Mouse (Mus musculus): ENCODE results near the gene Kcnj4.
"Not testable (repeated sequence)": the region's sequence is repeated elsewhere in the genome, so short reads cannot be mapped to it uniquely, and the experiment has no call there.

Gene Kcnj4

DNA sequence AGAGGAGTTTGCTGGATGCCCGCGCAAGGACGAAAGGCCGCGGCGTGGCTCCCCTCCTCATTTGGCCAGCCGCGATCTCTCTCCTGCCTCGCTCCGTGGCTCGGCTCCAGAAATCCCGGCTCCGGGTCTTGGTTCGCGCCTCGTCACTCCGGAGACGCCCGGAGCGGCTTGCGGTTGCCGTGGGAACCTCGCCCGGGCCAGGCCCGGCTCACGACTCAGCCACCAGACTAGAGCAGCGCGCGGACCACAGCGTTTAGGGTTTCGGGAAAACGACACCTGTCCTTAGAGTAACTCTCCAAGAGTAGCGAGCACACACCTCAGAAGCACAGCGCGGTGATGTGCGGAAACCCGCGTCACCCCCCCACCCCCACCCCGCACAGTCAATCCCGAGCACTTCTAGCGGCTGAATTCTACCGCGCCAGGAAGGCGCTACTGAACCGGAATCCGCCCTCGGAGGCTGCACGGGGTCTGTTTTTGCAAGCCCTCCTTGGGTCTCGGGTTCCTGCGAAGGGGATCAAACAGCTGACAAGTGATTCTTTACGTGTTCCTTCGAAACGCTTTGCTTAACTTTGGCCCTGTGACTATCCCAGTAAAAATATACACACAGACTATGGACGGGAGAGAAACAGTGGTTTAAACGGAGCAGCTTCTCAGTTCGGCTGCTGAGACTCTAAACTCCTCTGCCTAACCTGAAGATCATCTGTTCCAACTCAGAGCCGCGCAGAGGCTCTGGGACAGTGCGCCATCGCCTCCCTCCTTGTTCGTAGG lies 6.7 kb upstream of the Kcnj4 start:
- DNase-seq (ENCODE audit: low spot score in 2 of 2), result peak in 1 of 2 experiments; percentile 80

DNA sequence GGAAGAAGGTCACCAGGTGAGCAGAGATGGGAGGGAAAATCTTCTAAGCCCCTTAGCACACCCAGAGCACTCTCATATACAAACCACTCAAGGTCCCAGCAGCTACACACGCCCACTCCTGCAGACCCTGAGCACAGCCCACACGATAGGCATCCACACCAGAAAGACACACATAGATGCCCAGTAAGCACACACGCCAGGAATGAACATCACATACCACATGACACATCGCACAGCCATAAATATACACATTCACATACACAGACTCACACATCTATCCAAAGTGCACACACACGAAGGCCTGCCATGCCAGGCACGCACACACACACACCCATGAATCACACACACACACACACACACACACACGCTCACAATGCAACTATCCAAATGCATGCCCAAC lies 5.4 kb upstream of the Kcnj4 start:
- DNase-seq (ENCODE audit: low spot score in 2 of 2), result no peak

DNA sequence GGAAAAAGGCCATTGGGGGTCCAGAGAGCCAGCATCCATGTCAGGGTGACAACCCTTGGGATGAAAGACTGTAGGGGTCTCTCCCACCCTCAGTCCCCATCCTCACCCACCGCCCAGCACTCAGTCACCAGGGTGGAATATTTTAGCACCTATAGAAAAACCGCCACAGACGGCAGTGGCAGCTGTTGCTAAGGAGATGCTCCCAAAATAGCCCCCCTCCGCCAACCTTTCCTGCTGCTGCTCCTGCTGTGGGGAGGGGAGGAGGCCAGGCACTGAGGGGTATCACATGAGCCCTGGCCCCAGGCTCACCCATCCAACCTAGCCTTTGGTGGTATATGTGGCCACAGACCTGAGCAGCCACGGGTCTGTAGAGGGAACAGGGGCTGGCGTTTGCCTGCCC lies 5.0 kb upstream of the Kcnj4 start:
- peak in 1 of 2 experiments; percentile 73 for DNase-seq (ENCODE audit: low spot score in 2 of 2)

DNA sequence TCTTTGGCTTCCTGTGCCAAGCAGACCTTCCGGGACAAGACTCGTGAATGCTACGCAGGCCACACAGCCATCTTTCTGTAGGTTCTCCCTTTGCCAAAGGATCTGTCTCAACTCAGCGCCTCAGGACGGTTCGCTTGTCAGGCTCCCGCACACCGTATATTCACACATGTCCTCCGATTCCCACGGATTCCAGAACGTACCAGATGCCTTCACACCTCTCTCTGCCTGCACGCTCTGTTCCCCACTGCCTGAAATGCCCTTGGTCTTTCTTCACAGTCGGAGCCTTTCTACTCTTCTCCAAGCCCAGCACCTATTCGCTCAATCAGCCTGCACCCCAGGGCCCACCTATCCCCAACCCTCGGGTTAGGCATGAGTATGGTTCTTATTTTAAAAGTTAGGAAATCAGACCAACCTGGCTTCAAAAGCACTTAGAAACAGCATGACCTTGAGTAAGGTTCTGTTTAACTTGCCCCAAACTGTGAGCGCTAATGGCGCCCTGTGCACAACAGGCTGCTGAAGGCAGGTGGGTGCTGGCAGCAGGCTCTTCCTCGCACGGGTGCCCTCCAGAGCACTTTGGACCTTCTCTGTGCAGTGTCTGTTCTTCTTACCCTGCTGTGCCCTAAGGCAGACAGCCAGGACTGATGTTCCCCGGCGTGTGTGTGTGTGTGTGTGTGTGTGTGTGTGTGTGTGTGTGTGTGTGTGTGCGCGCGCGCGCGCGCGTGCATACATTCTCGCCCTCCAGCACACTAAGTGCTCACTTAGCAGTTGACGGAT lies 2.2 kb upstream of the Kcnj4 start:
- DNase-seq (ENCODE audit: low spot score in 2 of 2), result no peak

DNA sequence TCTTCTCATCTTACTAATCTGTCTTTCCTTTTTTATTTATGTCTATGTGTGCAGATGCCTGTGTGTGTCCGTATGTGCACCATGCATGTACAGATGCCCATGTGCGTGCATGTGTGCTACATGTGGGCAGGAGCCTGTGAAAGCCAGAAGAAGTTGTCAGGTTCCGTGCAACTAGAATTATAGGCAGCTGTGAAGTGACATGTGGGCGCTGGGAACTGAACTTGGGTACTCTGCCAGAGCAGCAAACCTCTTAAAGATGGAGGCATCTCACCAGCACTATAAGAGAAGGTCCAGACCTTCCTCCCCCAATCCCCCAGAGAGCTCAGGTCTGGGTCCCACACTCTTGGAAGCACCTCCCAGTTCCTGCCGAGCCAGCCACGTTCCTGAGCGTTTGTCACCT lies 1.4 kb upstream of the Kcnj4 start:
- DNase-seq (ENCODE audit: low spot score in 2 of 2), result no peak

DNA sequence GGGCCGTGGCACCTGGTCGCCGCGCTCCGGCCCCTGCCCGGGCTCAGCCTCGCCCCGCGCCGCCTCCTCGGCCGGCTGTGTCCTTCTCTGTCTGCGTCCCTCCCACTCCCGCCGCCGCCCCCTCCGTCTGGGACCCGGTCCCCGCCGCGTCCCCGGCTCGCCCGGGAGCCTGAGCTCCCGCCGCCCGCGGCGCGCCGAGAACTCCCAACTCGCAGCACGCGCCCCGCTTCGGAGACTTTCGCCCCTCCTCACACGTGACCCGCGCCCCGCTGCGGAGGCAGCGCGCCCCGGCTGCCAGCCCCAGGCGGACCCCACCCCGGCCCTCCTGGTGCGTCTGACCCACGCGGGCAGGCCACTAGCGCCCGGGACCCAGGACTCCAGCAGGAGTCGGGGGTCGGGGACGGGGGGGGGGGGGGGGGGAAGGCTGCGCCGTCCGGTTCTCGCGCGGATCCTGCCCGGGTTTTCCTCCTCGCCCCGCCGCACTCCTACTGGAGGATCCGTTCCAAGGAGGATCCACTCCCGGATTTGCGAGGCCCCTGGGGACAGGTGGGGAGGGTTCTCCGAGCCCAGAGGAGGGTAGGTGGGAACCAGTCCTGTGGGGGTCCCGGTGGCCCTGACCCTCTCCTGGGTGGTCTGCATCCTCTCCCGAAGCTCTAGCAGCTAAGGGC lies 709 bp upstream of the Kcnj4 start:
- DNase-seq (ENCODE audit: low spot score in 2 of 2), result peak in 1 of 2 experiments; percentile 72

DNA sequence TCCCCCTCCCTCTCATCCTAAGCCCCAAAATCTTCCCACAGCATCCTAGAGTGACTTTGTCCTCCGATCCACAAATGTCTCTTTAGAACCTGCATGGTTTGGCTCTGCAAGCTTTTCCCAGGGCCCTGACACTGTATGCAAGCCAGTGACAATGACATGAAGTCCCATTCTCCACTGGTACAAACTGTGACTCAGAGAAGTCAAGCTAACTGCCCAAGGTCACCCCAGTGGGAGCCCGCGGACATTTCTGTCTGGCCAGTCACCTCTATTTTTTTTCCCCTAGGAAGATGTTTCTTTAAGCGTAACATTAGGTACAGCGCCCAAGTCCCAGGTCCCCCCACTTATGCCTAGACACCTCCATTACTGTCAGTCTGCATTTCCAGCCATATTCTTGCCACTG lies 1.6 kb downstream of the Kcnj4 start:
- DNase-seq (ENCODE audit: low spot score in 2 of 2), result no peak

DNA sequence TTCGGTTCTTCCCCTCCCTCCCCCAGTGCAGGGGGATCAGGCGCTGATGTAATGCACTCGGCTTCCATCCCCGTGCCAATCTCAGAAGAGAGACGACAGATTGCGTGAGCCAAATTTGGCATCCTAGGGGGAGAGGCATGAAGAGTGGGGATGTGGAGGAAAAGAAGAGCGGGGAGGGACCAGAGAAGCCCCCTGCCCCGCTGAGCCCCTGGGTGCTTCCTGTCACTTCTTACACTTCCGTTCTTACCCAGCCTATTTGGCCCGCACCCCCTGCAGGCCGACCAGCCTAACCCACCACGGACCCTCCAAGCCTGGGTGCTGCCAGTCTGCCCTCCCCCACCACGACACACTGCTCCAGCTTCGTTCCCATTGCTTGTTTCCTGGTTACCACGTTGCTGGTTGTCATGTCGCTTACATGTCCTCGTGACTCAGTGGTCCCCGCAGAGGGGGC lies 2.1 kb downstream of the Kcnj4 start:
- DNase-seq (ENCODE audit: low spot score in 2 of 2), result peak in 1 of 2 experiments; percentile 71

DNA sequence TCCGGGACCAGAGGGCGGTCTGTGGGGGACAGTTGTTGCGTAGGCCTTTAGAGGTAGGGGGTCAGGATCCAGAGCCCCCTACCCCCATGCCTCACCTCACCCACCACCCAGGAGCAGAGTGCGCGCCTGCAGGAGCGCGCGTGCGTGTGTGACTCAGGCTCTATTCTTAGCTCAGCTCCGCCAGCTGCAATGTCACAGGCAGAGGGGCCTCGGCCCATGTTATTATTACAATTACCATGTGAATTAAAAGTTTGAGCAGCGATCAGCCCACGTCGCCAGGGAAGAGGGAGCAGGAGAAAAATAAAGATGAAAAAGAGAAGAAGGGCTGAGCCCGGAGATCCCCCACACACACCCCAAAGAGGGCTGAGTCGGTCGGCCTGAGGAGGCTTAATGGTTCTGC lies 4.9 kb downstream of the Kcnj4 start:
- peak in 1 of 2 experiments; percentile 79 for DNase-seq (ENCODE audit: low spot score in 2 of 2)

DNA sequence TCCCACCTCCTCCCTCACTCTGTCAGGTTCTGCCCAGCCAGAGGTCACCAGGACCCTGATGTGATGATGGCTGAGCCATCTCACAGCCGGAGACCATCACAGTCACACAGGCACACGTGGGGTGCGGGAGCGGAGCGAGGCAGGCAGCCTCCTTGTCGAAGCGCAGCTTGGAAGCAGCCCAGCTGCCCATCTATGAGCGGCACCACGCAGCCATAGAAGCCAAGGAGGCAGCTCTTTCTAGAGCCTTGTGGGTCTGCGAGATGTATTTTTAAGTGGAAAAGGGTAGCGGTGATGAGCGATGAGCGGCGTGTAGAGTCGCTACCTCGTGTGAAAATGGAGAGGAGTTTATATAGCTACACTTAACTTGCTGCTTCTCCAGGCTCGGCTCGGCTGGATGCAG lies 11.5 kb downstream of the Kcnj4 start:
- DNase-seq (ENCODE audit: low spot score in 2 of 2), result no peak

DNA sequence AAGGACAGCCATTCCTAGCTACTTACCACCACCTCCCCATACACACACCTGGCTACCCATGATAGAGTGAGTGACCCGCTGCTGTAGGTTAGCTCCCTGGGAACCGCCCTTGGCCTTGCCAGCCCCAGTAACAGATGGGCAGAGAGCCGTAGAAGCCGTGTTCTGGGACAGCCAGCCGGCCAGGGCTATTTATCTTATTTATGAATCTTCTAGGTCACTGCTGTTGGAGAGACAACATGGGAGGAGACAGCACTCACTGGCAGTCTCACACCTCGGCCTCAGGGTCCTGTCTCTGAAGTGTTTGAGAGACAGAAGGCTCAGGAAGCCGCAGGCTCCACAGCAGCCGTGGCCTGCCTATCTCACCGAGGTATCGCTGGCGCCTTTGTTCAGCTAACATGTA lies 15.6 kb downstream of the Kcnj4 start:
- no peak for DNase-seq (ENCODE audit: low spot score in 2 of 2)

DNA sequence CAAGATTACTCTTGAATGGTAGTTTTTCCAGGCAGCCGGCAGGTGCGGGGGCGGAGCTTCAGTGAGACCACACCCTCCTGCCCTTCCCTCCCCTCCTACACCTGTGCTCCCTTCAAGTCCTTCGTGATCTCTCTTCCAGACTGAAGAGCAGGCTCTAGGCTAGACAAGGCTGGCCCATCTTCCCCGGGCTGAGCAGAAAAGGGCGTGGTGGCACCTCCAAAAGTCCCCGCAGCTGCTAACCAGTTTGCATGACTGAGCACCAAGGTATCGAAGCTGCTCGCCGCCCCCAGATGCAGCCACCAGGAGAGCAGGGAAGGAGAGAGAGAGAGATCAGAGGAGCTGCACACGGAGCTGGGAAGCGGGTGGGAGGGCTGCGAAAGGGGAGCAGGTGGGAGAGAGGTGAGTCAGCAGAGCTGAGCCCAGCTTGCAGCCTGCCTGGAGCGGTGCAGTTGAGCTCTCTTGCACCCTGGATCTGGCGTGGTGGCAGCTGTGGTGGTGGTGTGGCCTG lies 23.8 kb downstream of the Kcnj4 start:
- DNase-seq (ENCODE audit: low spot score in 2 of 2), result peak; percentile 77 to 80

DNA sequence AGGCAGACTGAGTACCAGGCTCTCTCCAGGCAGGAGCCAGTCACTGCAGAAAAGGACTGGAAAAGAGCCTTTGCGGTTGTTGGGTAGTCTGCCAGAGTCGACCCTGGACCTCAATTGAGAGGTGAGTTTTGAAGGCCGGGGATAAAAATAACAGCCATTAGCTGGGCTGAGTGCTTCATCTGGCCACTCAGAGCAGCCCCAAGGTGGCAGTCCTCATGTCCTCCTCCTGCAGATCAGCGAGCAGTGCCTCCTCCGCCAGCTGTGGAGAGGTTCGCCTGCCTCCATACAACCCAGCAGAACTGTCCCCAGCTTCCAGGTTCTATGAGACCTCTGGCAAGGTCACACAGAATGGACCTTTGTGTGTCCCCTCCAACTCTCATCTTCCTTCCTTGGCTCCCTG lies 27.8 kb downstream of the Kcnj4 start:
- no peak for DNase-seq (ENCODE audit: low spot score in 2 of 2)

DNA sequence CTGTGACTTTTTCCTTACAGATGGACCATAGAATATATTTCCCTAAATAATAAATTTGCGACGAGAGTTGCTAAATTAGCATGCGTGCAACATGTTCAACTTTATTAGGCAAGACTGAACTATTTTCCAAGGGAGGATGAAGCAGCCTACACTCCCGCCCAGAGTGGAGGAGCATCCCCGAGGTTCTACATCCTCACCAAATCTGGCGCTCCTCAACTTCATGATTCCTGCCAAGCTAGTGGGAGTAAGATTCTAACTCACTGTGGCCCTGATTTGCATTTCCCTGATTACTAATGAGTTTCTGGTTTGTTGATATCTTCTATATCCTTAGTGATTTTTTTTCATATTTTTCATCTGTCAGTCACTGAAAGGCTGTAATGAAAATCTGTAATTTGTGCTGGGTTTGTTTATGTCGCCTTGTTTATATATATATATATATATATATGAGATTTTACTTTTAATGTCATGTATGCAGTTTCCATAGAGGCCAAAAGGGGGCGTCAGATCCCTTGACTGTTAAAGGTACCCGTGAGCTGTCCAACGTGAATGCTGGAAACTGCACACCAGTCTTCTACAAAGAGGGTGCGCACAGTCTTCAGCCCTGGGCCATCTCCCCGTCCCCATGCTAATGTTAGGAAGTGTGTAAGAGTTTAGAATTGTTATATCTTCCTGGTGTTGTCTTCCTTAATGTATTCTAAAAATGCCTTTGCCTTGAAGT lies 31.2 kb downstream of the Kcnj4 start:
- no peak for DNase-seq (ENCODE audit: low spot score in 2 of 2)

DNA sequence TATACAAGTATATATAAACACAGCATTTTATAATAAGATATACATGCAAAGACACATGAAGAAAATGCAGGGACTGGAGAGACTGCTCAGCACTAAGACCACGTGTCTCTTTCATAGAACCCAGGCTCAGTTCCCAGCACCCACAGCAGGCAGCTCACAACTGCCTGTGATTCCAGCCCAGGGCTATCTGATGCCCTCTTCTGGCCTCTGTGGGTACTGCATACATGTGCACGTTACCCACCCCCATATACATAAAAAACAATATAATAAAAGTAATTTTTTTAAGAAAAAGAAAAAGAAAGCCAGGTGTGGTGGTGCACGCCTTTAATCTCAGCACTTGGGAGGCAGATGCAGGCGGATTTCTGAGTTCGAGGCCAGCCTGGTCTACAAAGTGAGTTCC lies 32.0 kb downstream of the Kcnj4 start:
- no peak for DNase-seq (ENCODE audit: low spot score in 2 of 2)

DNA sequence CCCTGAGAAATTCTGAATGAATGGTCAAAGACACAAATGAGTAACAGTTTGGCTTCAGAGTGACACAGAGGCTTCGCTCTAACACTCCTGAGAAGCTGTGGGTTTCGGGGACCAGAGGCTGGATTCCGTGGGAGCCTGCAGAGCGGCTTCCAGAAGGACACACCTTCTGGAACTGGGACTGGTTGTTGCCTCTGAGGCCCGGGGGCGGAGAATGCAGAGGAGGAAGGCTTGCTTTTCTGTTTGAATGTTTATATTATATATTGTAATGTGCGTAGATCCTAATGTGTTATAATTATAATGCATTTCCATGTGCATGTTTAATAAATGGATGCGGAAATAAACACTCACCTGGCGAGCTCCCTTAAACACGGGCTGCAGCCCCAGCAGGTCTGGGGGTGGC lies 33.9 kb downstream of the Kcnj4 start:
- peak in 1 of 2 experiments; percentile 60 for DNase-seq (ENCODE audit: low spot score in 2 of 2)

DNA sequence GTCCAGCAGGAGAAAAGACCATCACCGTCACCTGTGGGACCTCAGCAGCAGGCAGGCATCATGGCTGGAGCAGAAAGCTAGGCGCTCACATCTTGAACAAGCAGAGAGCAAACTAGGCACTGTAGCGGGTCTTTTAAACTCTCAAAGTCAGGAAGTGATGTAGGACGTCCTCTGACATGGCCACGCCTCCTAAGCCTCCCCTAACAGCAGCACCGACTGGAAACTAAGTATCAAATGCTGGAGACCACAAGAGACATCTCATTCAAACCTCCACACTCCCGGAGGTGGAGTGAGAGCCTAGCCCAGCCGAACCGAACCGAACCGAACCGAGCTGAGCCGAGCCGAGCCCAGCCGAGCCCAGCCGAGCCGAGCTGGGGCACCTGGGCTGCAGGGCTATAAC lies 34.5 kb downstream of the Kcnj4 start:
- DNase-seq (ENCODE audit: low spot score in 2 of 2), result no peak

DNA sequence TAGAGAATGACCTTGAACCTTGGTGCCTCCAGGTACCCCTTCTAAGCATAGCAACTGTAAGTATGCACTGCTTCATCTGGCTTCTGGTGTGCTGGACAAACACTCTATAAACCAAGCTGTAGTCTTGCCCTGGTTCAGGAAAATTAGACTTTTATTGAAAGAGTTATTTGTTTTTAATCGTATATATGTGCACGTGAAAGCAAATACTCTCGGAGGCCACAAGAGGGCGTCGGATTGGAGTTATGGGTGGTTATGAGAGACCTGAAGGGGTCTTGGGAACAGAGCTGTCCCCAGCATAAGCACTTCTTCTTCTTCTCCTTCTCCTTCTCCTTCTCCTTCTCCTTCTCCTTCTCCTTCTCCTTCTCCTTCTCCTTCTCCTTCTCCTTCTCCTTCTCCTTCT lies 35.5 kb downstream of the Kcnj4 start:
- no peak for DNase-seq (ENCODE audit: low spot score in 2 of 2)

DNA sequence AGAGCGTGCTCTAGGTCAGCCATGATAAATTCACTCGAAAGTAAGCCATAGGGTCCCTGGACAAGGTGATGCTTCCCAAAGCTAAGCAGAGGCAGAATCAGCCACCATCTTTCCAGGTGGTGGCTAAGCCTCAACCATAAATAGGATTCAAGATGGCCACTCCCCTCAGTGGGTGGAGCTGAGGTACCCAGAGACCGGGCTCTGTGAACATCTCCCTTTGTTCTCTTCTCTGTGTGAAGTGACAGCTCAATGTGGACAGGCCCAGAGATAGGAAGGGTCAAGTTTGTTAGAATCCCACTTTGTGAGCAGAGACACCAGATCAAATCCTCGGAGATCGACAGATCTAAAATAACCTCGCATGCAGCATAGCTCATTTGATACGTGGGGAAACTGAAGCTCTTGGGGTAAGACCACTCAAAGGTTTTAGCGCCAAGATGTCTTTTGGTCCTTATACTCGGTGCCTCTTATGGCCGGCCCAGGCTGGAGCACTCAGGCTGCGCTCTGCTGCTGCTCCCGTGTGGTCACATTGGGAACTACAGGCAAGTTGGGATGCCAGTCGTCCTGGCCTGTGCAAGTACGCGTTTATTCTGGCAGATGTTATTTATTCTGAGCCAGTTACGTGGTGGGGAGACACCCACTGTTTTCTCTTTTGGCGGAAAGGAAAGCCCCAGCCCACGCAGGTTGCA lies 38.3 kb downstream of the Kcnj4 start:
- DNase-seq (ENCODE audit: low spot score in 2 of 2), result peak; percentile 61 to 90

DNA sequence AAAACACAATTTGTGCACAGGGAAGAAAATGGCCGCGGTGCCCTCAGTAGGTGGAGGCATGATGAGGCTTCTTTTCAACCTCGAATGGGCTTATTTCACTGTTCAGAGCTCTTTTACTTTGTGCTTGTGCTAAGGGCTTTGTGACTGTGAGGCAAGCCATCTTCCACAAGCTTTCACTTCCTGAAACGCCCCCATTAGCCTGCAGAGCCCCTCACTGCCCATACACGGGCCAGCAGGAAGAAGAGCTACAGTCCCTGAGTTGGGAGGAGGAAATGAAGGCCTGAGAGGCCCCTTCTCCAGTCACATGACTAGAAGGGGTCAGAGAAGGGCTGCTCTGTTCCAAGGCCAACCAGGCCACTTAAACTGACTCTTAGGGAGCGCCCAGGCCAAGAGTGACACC lies 48.5 kb downstream of the Kcnj4 start:
- no peak for DNase-seq (ENCODE audit: low spot score in 2 of 2)

DNA sequence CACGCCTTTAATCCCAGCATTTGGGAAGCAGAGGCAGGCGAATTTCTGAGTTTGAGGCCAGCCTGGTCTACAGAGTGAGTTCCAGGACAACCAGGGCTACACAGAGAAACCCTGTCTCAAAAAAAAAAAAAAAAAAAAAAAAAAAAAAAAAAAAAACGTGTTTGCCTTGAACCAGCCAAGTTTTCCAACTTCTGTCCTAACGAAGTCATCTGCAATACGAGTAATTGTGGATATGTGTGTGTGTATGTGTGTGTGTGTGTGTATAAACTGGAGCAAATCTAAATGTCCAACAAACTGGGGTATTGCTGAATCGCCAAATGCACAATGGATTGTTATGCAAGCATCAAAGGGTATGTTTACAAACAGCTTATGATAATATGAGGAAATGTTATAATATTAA lies 48.9 kb downstream of the Kcnj4 start:
- DNase-seq (ENCODE audit: low spot score in 2 of 2), result not testable (repeated sequence)
